In genomic region chr7:144239571-144240370, GRCm38 (mm10) we compare ENCODE assay signal across 14 mouse cellular contexts.
DNase-seq lines count a peak whose midpoint lies in the region; ATAC-seq lines count a peak whose summit lies in the region.
"Had no signal": no experiment of that assay in that cellular context is flagged by ENCODE, and none has a peak within 500 bp of the region (broad histone marks: within the 10 kb centered on the region; RNA-seq: fewer than 3 reads in every experiment).

No protein-coding gene starts in this region.

- no peaks in the 10 kb centered on the region for H3K36me3 ChIP-seq in forebrain, embryonic 16.5 days (ENCODE audit: control insufficient read depth, insufficient read depth)
- H3K36me3 ChIP-seq in midbrain, embryonic 12.5 days, result no peaks in the 10 kb centered on the region
- H3K36me3 ChIP-seq: heart, embryonic 15.5 days had no signal

- WGBS in forebrain, embryonic 16.5 days, result 34% methylated on average over 6 of the region's 6 CpGs
- WGBS in midbrain, embryonic 12.5 days, result 38% methylated on average over 6 of the region's 6 CpGs

- no peaks in the 10 kb centered on the region for H3K27me3 ChIP-seq in forebrain, embryonic 16.5 days (replicated peaks; ENCODE audit: control insufficient read depth, insufficient read depth, low read length)
- peaks cover 6% of the 10 kb centered on the region for H3K27me3 ChIP-seq in midbrain, embryonic 12.5 days

- peak overlapping the region; percentile 59 for H3K9ac ChIP-seq in forebrain, embryonic 16.5 days (replicated peaks; ENCODE audit: low read depth, low read length)
- no peak overlapping the region for H3K9ac ChIP-seq in midbrain, embryonic 12.5 days (replicated peaks)
- H3K9ac ChIP-seq: heart, embryonic 15.5 days had no signal

- no peak for ATAC-seq in forebrain, embryonic 16.5 days
- no peak for ATAC-seq in midbrain, embryonic 12.5 days (ENCODE audit: low FRiP score, low read depth)
- ATAC-seq: activated CD4-positive, CD25-positive, alpha-beta regulatory T cell, adult 4 months had no signal

- peak; percentile 70 for DNase-seq in right cerebral cortex, adult 18-20 months
- no peak for DNase-seq in right cerebral cortex, postnatal 4 days
- no peak for DNase-seq in cerebellum, adult 11-12 months
- DNase-seq in heart, postnatal 25 days (ENCODE audit: low spot score), result no peak
- DNase-seq in gastrocnemius, postnatal 4 days (ENCODE audit: low spot score in 2 of 2), result no peak
- DNase-seq: cerebellum, postnatal 25 days; lung, postnatal 14 days; spleen, adult 18-20 months; thymus, postnatal 14 days had no signal

- peak overlapping the region; percentile 43 for H3K4me3 ChIP-seq in forebrain, embryonic 16.5 days (replicated peaks; ENCODE audit: low read length)
- no peak overlapping the region for H3K4me3 ChIP-seq in midbrain, embryonic 12.5 days
- H3K4me3 ChIP-seq: heart, embryonic 15.5 days had no signal

- peak overlapping the region; percentile 57 for H3K4me2 ChIP-seq in forebrain, embryonic 16.5 days (ENCODE audit: low read length)
- H3K4me2 ChIP-seq in midbrain, embryonic 12.5 days (replicated peaks), result peak overlapping the region; percentile 24
- H3K4me2 ChIP-seq: heart, embryonic 15.5 days had no signal

- H3K27ac ChIP-seq in forebrain, embryonic 16.5 days (ENCODE audit: low read length), result peak overlapping the region; percentile 75
- no peak overlapping the region for H3K27ac ChIP-seq in midbrain, embryonic 12.5 days (replicated peaks)
- H3K27ac ChIP-seq: heart, embryonic 15.5 days; kidney, postnatal 0 days had no signal

- peaks cover 43% of the 10 kb centered on the region for H3K4me1 ChIP-seq in forebrain, embryonic 16.5 days (replicated peaks; ENCODE audit: control insufficient read depth, insufficient read depth, low read length)
- H3K4me1 ChIP-seq in midbrain, embryonic 12.5 days, result peaks cover 32% of the 10 kb centered on the region

- H3K9me3 ChIP-seq in forebrain, embryonic 16.5 days (ENCODE audit: control insufficient read depth, low read length), result no peaks in the 10 kb centered on the region
- H3K9me3 ChIP-seq in midbrain, embryonic 12.5 days, result no peaks in the 10 kb centered on the region
- H3K9me3 ChIP-seq: heart, embryonic 15.5 days had no signal

- intact Hi-C loops in heart, postnatal 25 days (cut with DNase I), result no loop called here
